Mouse (Mus musculus) brain, embryonic 14.5 days (tissue): ENCODE data around the gene Gm3072. TPM values are rescaled to one million over a fixed set of nuclear protein-coding genes. Genes with fewer than 3 reads are reported as not detected.
"Not testable (repeated sequence)": the region's sequence is repeated elsewhere in the genome, so short reads cannot be mapped to it uniquely, and the experiment has no call there.

Experiments
- DNase-seq: peaks from one replicate; pipeline ENCODE4 v3.0.0-alpha.2; 2011; ENCODE audit warnings: low read depth
- polyA plus RNA-seq: library from polyadenylated mRNA; depleted of rRNA; stranded (reverse); fragments of >200 nt; gene quantifications from 2 replicates; pipeline ENCODE4 v1.2.3, GENCODE M21; 2012; rRNA removed

The Gm3072 gene
- polyA plus RNA-seq: not detected in 2 replicates

GRCm38 (mm10) chr14:41624512-41624911, at the start of gene Gm3072:
Gm3072 (minus strand) TSS chr14:41624612.
- DNase-seq: not testable (repeated sequence)

GRCm38 (mm10) chr14:41648176-41648575, 23.8 kb upstream of the Gm3072 start:
- DNase-seq: not testable (repeated sequence)

GRCm38 (mm10) chr14:41646387-41646786, 22.0 kb upstream of the Gm3072 start, which contains the start of gene Gm3676:
Gm3676 (minus strand) TSS chr14:41646487.
- not testable (repeated sequence) for DNase-seq

GRCm38 (mm10) chr14:41630144-41630543, 5.7 kb upstream of the Gm3072 start:
- DNase-seq: not testable (repeated sequence)

GRCm38 (mm10) chr14:41622535-41622934, 1.9 kb downstream of the Gm3072 start:
- DNase-seq: not testable (repeated sequence)

- DNase-seq: not testable (repeated sequence)
Measured at GRCm38 (mm10) chr14:41610690-41611089, 13.7 kb downstream of the Gm3072 start.

- DNase-seq: not testable (repeated sequence)
Measured at GRCm38 (mm10) chr14:41600935-41601334, 23.5 kb downstream of the Gm3072 start.

- not testable (repeated sequence) for DNase-seq
Measured at GRCm38 (mm10) chr14:41586346-41586745, 38.1 kb downstream of the Gm3072 start.

- not testable (repeated sequence) for DNase-seq
Measured at GRCm38 (mm10) chr14:41572911-41573310, 51.5 kb downstream of the Gm3072 start, which contains the start of gene 1700049E17Rik2. 1700049E17Rik2 (plus strand) TSS chr14:41573211.

Other genes with a start within 250 kb of the Gm3072 start
- gene Gm7945, start 238.2 kb downstream of the Gm3072 start, polyA plus RNA-seq: not detected in 2 replicates
- not detected in 2 replicates for gene Gm6482, start 216.3 kb downstream of the Gm3072 start, polyA plus RNA-seq
- not detected in 2 replicates for gene Gm7954, start 171.1 kb downstream of the Gm3072 start, polyA plus RNA-seq
- gene Gm3486, start 135.1 kb downstream of the Gm3072 start, polyA plus RNA-seq: not detected in 2 replicates
- not detected in 2 replicates for gene Gm7970, start 69.0 kb downstream of the Gm3072 start, polyA plus RNA-seq
- gene 1700049E17Rik2, start 51.4 kb downstream of the Gm3072 start, polyA plus RNA-seq: not detected in 2 replicates
- gene Gm3676, start 21.9 kb upstream of the Gm3072 start, polyA plus RNA-seq: not detected in 2 replicates
- not detected in 2 replicates for gene Gm8068, start 77.3 kb upstream of the Gm3072 start, polyA plus RNA-seq
- gene Gm7929, start 126.0 kb upstream of the Gm3072 start, polyA plus RNA-seq: not detected in 2 replicates
- gene Gm47189, start 147.8 kb upstream of the Gm3072 start, polyA plus RNA-seq: not detected in 2 replicates